Mouse (Mus musculus) megakaryocyte, embryonic 14.5 days (primary cell): ENCODE measurements around the gene Arhgap9. TPM values are rescaled to one million over a fixed set of nuclear protein-coding genes. Genes with fewer than 3 reads are reported as not detected.

Source experiments
- H3K27me3 ChIP-seq: replicated peaks from 2 replicates; pipeline ENCODE3; 2012; ENCODE audit warnings: inconsistent platforms
- H3K36me3 ChIP-seq: replicated peaks from 2 replicates; pipeline ENCODE3; 2012; ENCODE audit warnings: low read length, inconsistent platforms, mixed read lengths
- H3K4me1 ChIP-seq: 2 replicates; pipeline ENCODE4 v1.6.1; 2012; ENCODE audit warnings: inconsistent platforms
- H3K4me3 ChIP-seq: replicated peaks from 2 replicates; pipeline ENCODE3; 2012; ENCODE audit warnings: moderate library complexity, mild to moderate bottlenecking, inconsistent platforms
- H3K9me3 ChIP-seq: 2 replicates; pipeline ENCODE4 v1.6.1; 2012; ENCODE audit warnings: inconsistent platforms
- FLI1 ChIP-seq: IDR thresholded peaks from 2 replicates; pipeline ENCODE4 v1.6.1; 2012; ENCODE audit warnings: low read length, inconsistent platforms, mixed read lengths
- GATA1 ChIP-seq: IDR thresholded peaks from 3 replicates; pipeline ENCODE4 v1.6.1; 2012; ENCODE audit warnings: mixed read lengths, low read length, inconsistent platforms, borderline replicate concordance
- polyA plus RNA-seq: library from polyadenylated mRNA; stranded (reverse); fragments of >175 nt; gene quantifications from 2 replicates; pipeline ENCODE4 v1.2.3, GENCODE M21; 2012; ENCODE audit warnings: low replicate concordance; ENCODE audit not compliant: insufficient read depth

The Arhgap9 gene
- polyA plus RNA-seq, 1 experiment, result 10.4 TPM

DNA sequence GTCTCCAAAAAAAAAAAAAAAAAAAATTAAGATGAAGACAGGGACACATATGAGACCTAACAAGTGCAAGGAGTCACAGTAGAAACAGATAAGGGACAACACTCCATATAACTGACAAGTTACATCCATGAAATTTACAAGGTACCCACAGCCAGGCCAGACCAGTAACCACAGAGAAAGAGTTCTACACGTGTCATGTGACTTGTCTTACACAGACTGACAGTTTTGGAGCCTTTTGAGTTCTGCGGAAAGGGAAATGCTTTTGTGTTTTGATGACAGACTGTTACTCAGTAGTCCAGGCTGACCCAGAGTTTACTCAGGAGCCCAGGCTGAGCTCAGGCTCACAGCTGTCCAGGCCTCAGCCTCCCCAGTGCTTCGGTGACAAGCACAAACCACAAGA is 21.3 kb downstream of the Arhgap9 start:
- H3K27me3 ChIP-seq, result peaks cover 36% of the 10 kb centered on the region
- H3K9me3 ChIP-seq, result peaks cover 21% of the 10 kb centered on the region
- TF ChIP-seq GATA1 (no peak), FLI1 (no peak)
- no peaks in the 10 kb centered on the region for H3K36me3 ChIP-seq
- peaks cover 38% of the 10 kb centered on the region for H3K4me1 ChIP-seq
- H3K4me3 ChIP-seq, result no peak overlapping the region

DNA sequence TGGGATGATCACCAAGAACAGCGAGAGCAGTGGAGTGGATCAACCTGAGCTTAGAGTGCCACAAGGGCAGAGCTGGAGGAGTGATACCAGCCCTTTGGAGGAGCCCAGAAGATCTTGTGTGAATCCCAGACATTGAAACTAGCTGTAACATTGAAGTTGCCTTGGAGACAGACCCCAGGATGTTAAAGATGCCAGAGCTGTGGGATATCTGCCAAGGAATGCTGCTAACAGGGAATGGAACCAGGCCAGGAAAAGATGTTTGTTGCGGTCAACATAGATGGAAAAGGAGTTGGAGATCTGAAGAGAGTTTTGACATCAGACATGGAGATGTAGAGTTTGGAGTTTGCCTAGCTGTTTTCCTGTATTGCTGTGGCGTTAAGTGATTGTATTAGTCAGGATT is 24.4 kb downstream of the Arhgap9 start:
- peaks cover 21% of the 10 kb centered on the region for H3K9me3 ChIP-seq
- TF ChIP-seq GATA1 (no peak), FLI1 (no peak)
- H3K4me3 ChIP-seq, result no peak overlapping the region
- no peaks in the 10 kb centered on the region for H3K36me3 ChIP-seq
- H3K27me3 ChIP-seq, result peaks cover 26% of the 10 kb centered on the region
- peaks cover 26% of the 10 kb centered on the region for H3K4me1 ChIP-seq

DNA sequence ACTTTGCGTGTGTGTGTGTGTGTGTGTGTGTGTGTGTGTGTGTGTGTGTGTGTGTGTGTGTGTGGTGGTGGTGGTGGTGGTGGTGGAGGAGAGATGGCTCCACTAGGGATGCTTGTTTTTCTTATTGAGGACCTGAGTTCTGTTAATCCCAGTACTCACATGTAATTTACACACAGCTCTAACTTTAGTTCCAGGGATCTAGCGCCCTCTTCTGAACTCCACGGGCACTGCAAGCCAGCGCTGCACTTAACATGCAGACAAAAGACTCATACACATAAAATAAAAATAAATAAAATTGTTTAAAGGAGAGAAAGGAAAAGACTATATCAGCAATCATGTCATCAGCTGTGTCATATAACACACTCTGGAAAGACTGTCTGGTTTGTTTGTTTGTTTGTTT is 27.2 kb downstream of the Arhgap9 start:
- H3K4me1 ChIP-seq, result peaks cover 18% of the 10 kb centered on the region
- H3K9me3 ChIP-seq, result peaks cover 21% of the 10 kb centered on the region
- H3K36me3 ChIP-seq, result no peaks in the 10 kb centered on the region
- H3K4me3 ChIP-seq, result no peak overlapping the region
- TF ChIP-seq FLI1, result no peak
- TF ChIP-seq GATA1, result no peak
- peaks cover 41% of the 10 kb centered on the region for H3K27me3 ChIP-seq

DNA sequence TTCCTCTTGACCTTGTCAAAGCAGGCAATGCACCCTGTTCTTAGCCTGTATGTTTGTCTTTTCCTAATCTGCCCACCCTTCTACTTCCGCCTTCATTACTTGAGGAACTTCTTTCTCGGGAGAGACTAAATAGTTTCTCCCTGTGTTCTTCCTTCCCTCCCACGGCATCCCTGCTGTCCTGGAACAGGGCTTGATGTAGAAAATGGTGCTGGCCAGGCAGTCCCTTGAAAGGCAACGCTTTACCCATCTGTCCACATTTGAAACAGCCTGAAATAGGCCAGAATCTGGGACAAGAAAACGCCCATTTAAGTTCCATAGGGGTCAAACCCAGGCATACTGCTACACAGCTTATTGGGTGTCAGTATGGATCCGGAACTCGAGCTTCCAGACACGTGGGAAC is 28.0 kb downstream of the Arhgap9 start:
- no peaks in the 10 kb centered on the region for H3K36me3 ChIP-seq
- no peak overlapping the region for H3K4me3 ChIP-seq
- peaks cover 46% of the 10 kb centered on the region for H3K27me3 ChIP-seq
- no peak for TF ChIP-seq FLI1
- no peak for TF ChIP-seq GATA1
- peaks cover 16% of the 10 kb centered on the region for H3K9me3 ChIP-seq
- H3K4me1 ChIP-seq, result peaks cover 26% of the 10 kb centered on the region

DNA sequence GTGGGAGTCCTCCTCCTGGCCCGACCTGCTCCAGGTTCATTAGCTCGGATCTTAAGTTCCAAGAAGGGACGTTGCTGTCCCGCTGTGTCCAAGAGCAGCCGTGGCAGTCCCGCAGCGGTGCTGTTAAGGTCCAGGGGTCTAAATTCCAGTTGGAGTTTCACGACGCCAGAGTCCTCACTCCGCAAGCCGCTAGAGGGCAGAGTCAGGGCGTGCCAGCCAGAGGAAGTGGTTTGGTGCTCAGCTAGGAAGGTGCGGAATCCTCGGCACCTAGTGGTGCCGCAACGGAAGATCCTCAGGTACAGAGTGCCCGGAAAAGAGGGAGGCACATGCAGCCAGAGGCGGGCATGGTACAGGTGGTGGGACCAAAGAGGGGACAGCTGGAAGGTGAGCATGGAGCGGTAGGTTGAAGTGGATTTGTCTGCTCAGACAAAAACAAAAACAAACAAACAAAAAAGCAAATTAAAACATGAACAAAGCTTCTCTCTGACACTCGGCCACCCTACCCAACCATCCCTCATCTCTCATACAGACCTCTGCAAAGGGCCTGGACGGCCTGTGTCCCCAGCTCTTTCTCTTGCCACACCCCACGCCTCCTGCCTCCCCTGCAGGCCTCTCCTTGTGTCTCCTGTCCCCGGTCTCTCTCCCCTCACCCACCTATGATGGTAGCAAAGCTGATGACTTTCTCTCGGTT is 29.0 kb downstream of the Arhgap9 start:
- Histone ChIP-seq H3K4me1 (peaks cover 26% of the 10 kb centered on the region), H3K4me3 (peak overlapping the region; percentile 87), H3K36me3 (no peaks in the 10 kb centered on the region), H3K27me3 (peaks cover 47% of the 10 kb centered on the region), H3K9me3 (peaks cover 7% of the 10 kb centered on the region)
- TF ChIP-seq GATA1 (no peak), FLI1 (no peak)

DNA sequence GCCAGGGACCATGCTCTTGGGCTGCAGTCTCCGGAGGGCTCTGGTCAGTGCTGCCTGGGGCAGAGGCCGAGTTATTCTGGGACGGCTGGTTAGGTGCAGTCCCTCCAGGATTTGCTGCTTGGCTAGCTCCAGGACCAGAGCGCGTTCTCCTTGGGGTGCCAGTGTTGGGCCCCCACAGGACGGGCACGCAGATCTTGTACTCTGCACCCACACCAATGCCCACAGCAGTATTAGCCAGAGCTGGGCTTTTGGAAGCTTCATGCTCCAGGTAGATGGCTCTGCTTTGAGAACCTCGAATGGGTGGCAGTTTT is 29.5 kb downstream of the Arhgap9 start:
- TF ChIP-seq GATA1, result no peak
- TF ChIP-seq FLI1, result no peak
- Histone ChIP-seq H3K36me3 (no peaks in the 10 kb centered on the region), H3K4me1 (peaks cover 26% of the 10 kb centered on the region), H3K9me3 (peaks cover 2% of the 10 kb centered on the region), H3K27me3 (peaks cover 50% of the 10 kb centered on the region), H3K4me3 (no peak overlapping the region)

DNA sequence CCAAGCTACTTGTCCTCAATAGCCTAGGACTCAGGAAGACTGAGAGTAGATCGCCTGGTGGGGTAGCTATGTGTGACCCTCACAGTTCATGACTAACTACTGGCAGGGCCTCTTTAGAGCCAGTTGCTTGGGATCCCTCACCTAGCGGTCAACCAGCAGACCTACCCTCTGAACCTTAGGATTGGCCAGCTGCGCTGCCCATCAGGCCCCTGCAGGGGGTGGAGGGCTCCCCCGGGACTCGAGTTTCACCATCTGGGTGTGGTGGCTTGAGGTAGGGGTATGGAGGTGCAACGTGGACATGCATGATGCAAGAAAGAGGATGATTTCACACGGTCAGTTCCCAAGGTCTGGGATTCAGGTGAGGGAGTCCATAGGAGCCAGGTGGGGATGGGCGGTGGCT is 30.0 kb downstream of the Arhgap9 start:
- Histone ChIP-seq H3K4me1 (peaks cover 26% of the 10 kb centered on the region), H3K4me3 (no peak overlapping the region), H3K36me3 (no peaks in the 10 kb centered on the region), H3K27me3 (peaks cover 54% of the 10 kb centered on the region), H3K9me3 (no peaks in the 10 kb centered on the region; the same call in 1 of the 2 replicates)
- TF ChIP-seq GATA1 (no peak), FLI1 (no peak)

DNA sequence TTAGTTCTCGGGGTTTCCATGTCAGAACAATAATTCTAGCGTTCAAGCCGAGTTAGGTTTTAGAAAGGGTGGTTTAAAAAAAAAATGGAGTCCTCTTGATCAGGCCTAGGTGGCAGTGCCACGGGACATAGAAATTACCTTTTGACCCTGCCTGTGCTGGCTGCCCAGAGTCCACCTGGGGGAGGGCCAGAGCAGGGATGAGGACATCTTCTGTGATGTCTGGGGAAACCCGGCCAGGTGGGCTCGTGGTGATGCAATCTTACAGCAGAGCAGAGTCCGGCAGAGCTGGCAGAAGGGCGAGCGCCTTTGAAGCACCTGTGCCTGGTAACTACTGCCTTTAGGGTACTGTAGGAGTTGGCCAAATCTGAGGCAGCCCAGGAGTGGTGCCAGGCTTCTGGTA is 30.4 kb downstream of the Arhgap9 start:
- Histone ChIP-seq H3K4me3 (no peak overlapping the region), H3K4me1 (peaks cover 26% of the 10 kb centered on the region), H3K9me3 (no peaks in the 10 kb centered on the region; the same call in 1 of the 2 replicates), H3K36me3 (no peaks in the 10 kb centered on the region), H3K27me3 (peaks cover 58% of the 10 kb centered on the region)
- TF ChIP-seq FLI1 (no peak), GATA1 (no peak)

DNA sequence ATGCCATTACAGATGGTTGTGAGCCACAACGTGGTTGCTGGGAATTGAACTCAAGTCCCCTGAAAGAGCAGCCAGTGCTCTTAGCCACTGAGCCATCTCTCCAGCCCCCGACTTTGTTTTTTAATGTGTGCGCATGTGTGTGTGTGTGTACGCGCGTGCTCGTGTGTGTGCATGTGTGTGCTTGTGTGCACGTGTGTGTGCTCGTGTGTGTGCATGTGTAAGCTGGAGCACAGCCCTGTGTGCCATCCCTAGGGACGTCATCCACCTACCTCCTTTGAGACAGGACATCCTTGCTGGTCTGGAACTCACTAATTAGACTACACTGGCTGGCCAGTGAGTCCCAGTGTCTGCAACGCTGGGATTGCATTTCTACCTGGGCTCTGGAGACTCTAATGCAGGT is 31.0 kb downstream of the Arhgap9 start:
- TF ChIP-seq FLI1 (no peak), GATA1 (no peak)
- Histone ChIP-seq H3K4me1 (peaks cover 27% of the 10 kb centered on the region), H3K4me3 (peak overlapping the region; percentile 43), H3K9me3 (no peaks in the 10 kb centered on the region; the same call in 1 of the 2 replicates), H3K36me3 (no peaks in the 10 kb centered on the region), H3K27me3 (peaks cover 64% of the 10 kb centered on the region)

DNA sequence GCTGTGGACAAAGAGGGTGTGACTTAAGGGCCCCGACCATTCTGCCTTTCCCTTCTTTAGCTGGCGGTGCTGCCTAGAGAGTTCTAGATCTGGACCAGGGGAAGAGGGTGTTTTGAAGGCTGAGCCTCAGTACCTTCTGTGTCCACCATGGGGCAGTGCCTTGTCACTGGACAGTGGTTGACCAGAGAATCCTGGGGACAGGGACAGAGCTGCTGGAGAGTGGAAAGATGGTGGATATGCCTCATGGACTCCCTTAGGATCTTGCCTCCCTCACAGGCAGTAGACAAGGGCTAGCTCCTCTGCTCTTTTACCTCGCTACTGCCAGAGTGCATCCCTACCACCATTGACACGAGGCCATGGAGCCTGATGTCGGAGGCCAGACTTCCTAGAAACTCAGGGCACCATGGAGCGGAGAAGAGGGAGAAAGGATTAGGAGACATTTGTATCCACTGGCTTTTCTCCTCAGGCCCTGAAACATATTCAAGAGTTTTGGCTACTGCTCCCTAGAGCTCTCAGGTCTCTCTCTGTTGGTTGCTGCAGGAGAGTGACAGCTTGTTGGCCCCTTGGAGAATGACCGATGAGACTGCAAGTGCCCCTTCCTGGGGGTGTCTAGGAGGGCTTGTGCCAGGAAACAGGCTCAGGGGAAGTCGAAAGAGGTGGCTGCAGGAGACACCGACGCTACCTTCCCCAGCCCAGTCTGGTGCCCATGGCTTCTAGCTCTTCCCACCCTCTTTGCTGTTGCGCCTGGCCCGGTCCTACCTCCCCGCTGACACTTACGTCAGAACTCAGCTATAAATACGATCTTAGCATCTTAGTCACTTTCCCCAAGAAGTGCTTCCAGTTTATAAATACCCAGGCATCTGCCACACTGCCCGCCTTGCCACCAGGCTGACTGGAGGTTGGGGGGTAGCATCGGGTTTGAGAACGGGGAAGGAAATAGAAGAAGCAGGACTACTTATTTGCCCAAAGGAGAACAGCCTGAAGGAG is 32.4 kb downstream of the Arhgap9 start, which contains the start of gene Inhbe:
Inhbe (minus strand) TSS at position 503 of the 987 bp plus-strand sequence.
- no peaks in the 10 kb centered on the region for H3K9me3 ChIP-seq
- no peaks in the 10 kb centered on the region for H3K36me3 ChIP-seq
- H3K27me3 ChIP-seq, result peaks cover 67% of the 10 kb centered on the region
- peak within 1 kb of the TSS; percentile 82 for H3K4me3 ChIP-seq
- H3K4me1 ChIP-seq, result peaks cover 32% of the 10 kb centered on the region
- TF ChIP-seq FLI1 (no peak), GATA1 (no peak)
